Mouse (Mus musculus) liver, embryonic 13.5 days (tissue): ENCODE data around the gene Lrriq4. TPM values are rescaled to one million over a fixed set of nuclear protein-coding genes. Genes with fewer than 3 reads are reported as not detected.
A peak's percentile ranks its signal among the peaks of the same experiment; 100 is the strongest.

Experiments
- ATAC-seq: fragments of 200-750 bp; cut with Nextera tagmentation; 2 replicates; pipeline ENCODE4 v1.8.0; 2017; ENCODE audit warnings: low read depth, mild to moderate bottlenecking, moderate number of reproducible peaks, moderate library complexity
- DNase-seq: peaks from one replicate; pipeline ENCODE4 v3.0.0; 2022
- H3K27ac ChIP-seq: fragments of 300-500 bp; sonication (generic); 2 replicates; pipeline ENCODE4 v1.5.1; 2015; ENCODE audit warnings: moderate library complexity, mild to moderate bottlenecking, inconsistent platforms
- H3K27me3 ChIP-seq: fragments of 300-500 bp; sonication (generic); 2 replicates; pipeline ENCODE4 v1.6.1; 2015; ENCODE audit warnings: mild to moderate bottlenecking, inconsistent platforms
- H3K36me3 ChIP-seq: fragments of 300-500 bp; sonication (generic); 2 replicates; pipeline ENCODE4 v1.6.1; 2015; ENCODE audit warnings: mild to moderate bottlenecking, inconsistent platforms
- H3K4me1 ChIP-seq: fragments of 300-500 bp; sonication (generic); replicated peaks from 2 replicates; pipeline ENCODE4 v1.6.1; 2015; ENCODE audit warnings: inconsistent platforms
- H3K4me2 ChIP-seq: fragments of 300-500 bp; sonication (generic); 2 replicates; pipeline ENCODE4 v1.6.1; 2015; ENCODE audit warnings: inconsistent platforms, mild to moderate bottlenecking, moderate library complexity
- H3K4me3 ChIP-seq: fragments of 300-500 bp; sonication (generic); replicated peaks from 2 replicates; pipeline ENCODE4 v1.5.1; 2015; ENCODE audit warnings: mild to moderate bottlenecking, inconsistent platforms
- H3K9ac ChIP-seq: fragments of 300-500 bp; sonication (generic); 2 replicates; pipeline ENCODE4 v1.6.1; 2015; ENCODE audit warnings: mild to moderate bottlenecking, inconsistent platforms
- H3K9me3 ChIP-seq: fragments of 300-500 bp; sonication (generic); replicated peaks from 2 replicates; pipeline ENCODE4 v1.6.1; 2016; ENCODE audit warnings: inconsistent platforms
- WGBS: fragments of 180-500 bp; shearing (Covaris S2); methylation state at CpG from one replicate; pipeline ENCODE4 v1.1.7; 2015; ENCODE audit not compliant: insufficient replicate concordance; 5-methylcytosine and 5-hydroxymethylcytosine counted together
- polyA plus RNA-seq: library from polyadenylated mRNA; unstranded; fragments of >200 nt; fragmentation: Nextera tagmentation; extraction: Ambion mirVana; gene quantifications from 2 replicates; pipeline ENCODE4 v1.2.1, GENCODE M21; 2015

The Lrriq4 gene
- polyA plus RNA-seq, 1 experiment from 2014 or later = not detected

DNA sequence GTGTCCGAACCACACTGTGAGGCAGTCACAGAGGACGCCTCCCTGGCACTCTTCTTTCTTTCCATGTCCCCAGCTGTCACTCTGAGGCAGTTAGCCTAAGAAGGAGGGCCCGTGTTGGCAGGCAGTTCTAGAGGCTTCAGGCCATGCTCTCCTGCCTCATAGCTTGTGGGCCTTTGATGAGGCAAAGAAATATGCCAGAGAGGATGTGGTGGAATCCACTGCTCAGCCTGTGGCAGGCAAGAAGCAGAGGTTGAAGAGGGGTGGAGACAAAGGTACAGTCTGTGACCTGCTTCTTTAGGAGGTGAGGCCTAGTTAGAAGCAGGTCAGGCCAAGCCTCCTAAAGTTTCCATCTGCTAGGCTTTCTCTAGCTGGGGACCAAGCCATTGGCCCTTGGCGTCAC is 33.4 kb upstream of the Lrriq4 start:
- no peak for ATAC-seq
- H3K36me3 ChIP-seq = peaks cover 80% of the 10 kb centered on the region

DNA sequence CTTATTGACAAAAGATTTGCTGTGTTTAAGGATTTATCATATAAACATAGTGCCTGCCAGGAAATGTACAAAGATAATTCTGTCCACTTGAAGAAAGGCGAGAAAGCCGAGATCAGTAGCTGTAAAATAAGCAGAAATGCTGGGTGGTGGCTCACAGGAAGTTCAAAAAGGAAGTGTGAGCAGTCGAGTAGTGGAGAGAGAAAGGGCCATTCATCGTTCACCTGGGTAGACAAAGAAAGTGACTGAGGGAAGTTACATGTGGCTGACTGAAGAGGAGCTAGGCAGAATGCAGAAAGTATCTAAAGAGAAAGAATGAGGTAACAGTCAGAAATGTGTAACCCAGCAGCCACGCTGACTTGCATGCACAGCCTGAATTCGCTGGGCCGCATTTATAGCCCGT is 24.2 kb upstream of the Lrriq4 start:
- ATAC-seq (no peak), DNase-seq (no peak)
- Histone ChIP-seq H3K27me3 (no peaks in the 10 kb centered on the region), H3K27ac (no peak overlapping the region; the same call in 1 of the 2 replicates), H3K36me3 (peaks cover 45% of the 10 kb centered on the region), H3K9ac (no peak overlapping the region), H3K4me1 (peaks cover 7% of the 10 kb centered on the region; the same call in 1 of the 2 replicates), H3K4me2 (no peak overlapping the region), H3K4me3 (no peak overlapping the region), H3K9me3 (no peaks in the 10 kb centered on the region)
- WGBS = 51% methylated on average over 8 of the region's 8 CpGs

More for the DNA sequence above, 33.4 kb upstream of the Lrriq4 start:
- H3K4me1 ChIP-seq = 0 out of 2 replicates have a peak, but pooled peaks cover 3% of the 10 kb centered on the region
- no peaks in the 10 kb centered on the region for H3K9me3 ChIP-seq
- H3K9ac ChIP-seq = no peak overlapping the region
- DNase-seq = no peak
- H3K4me3 ChIP-seq = no peak overlapping the region
- no peak overlapping the region for H3K27ac ChIP-seq
- no peaks in the 10 kb centered on the region for H3K27me3 ChIP-seq
- WGBS = 82% methylated on average over 4 of the region's 4 CpGs
- no peak overlapping the region for H3K4me2 ChIP-seq

DNA sequence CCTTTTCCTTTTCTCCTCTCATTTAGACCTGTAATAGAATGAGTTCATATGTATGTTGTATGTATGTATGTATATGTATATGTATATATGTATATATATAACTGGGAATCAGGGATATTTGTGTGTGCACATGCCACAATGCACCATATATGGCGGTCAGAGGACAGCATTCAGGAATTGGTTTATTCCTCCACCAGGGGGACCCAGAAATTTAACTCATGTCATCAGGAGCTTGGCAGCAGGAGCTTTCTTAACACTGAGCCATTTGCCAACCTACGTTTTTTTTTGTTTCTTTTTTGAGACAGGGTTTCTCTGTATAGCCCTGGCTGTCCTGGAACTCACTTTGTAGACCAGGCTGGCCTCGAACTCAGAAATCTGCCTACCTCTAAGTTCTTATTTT is 10.6 kb upstream of the Lrriq4 start:
- H3K9me3 ChIP-seq = no peaks in the 10 kb centered on the region
- H3K4me1 ChIP-seq = no peaks in the 10 kb centered on the region
- no peak for ATAC-seq
- 34% methylated on average over 3 of the region's 3 CpGs for WGBS
- H3K4me2 ChIP-seq = no peak overlapping the region
- no peak overlapping the region for H3K27ac ChIP-seq
- H3K4me3 ChIP-seq = no peak overlapping the region
- no peak for DNase-seq
- no peaks in the 10 kb centered on the region for H3K27me3 ChIP-seq
- H3K9ac ChIP-seq = no peak overlapping the region
- H3K36me3 ChIP-seq = no peaks in the 10 kb centered on the region

DNA sequence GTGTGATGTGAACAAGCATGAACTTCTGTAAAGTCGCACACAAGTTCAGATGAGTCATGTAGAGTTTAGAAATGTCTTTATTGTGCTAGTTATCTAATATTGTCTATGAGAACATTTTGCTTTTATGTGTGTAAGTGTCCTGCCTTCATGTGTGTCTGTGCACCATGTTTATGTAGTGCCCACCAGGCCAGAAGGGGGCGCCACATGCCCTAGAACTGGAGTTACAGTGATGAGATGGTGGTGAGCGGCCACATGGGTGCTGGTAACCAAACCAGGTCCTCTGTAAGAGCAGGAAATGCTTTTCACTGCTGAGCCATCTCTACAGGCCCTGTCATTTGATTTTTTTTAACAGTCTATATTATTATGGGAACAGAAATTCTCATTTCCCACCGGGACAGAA is 8.7 kb upstream of the Lrriq4 start:
- no peak for ATAC-seq
- WGBS = 59% methylated on average over 4 of the region's 4 CpGs
- Histone ChIP-seq H3K36me3 (no peaks in the 10 kb centered on the region), H3K9me3 (no peaks in the 10 kb centered on the region), H3K9ac (no peak overlapping the region), H3K4me2 (no peak overlapping the region), H3K4me1 (no peaks in the 10 kb centered on the region), H3K4me3 (no peak overlapping the region), H3K27me3 (no peaks in the 10 kb centered on the region), H3K27ac (no peak overlapping the region)
- DNase-seq = no peak

DNA sequence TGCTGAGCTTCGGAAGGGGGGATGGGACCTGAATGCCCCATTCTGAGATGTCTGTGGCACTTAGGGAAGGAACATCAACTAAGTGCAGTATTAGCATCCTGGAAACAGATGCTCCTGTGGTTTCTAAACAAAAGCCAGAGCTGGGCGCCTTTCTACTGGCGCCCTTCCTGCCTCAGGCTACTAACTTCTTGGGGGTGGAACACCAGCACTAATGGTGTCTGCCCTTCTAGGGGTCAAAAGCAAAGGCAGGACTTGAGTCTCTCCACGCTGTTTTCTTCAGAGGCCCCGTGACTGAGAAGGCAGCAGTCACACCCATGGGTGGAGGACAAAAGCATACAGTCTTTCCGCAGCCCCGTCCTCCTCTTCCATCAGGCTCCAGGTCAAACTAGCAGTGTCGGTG is 2.5 kb downstream of the Lrriq4 start:
- Histone ChIP-seq H3K27ac (no peak overlapping the region), H3K4me3 (no peak overlapping the region), H3K4me2 (no peak overlapping the region), H3K9me3 (no peaks in the 10 kb centered on the region), H3K27me3 (peaks cover 46% of the 10 kb centered on the region), H3K9ac (no peak overlapping the region), H3K36me3 (no peaks in the 10 kb centered on the region), H3K4me1 (peaks cover 6% of the 10 kb centered on the region; the same call in 1 of the 2 replicates)
- 34% methylated on average over 8 of the region's 8 CpGs for WGBS
- DNase-seq = no peak
- no peak for ATAC-seq

DNA sequence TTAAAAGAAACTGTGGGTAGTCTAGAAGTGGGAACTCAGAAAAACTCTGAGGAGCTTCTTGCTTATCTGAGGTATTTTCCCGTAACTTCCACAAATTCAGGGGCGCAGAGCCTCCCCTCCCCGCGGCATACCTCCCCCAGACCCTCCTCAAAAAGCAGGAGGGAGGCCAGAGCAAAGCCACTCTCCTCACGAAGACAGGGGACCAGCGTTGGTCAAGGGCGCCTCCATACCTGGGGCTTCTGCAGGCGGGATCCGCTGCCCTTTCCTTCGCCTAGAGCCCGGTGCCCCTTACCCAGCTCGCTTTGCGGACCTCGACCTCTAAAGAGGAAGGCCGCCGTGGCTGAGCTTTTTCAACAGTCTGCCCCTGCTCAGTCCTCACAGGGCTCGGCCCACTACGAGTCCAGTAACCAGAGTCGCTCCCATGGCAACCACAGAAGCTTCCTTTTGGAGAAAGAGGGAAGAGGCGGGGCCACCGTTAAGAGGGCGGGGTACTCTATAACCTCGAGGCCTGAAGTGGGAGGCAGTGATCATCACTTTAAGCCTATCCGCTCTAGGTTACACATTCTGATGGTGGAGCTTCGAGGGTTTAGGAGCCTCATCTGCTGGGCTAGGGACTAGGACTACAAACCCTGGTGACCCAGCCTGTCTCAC is 3.3 kb downstream of the Lrriq4 start, which contains the start of gene Lrrc34:
Gene Lrrc34, minus strand, starts transcription at position 430 of the 651 bp plus-strand sequence.
- Histone ChIP-seq H3K9me3 (no peaks in the 10 kb centered on the region), H3K27me3 (peaks cover 50% of the 10 kb centered on the region), H3K9ac (no peak within 1 kb of the TSS; the same call in 1 of the 2 replicates), H3K4me3 (peak within 1 kb of the TSS; percentile 35), H3K4me2 (peak within 1 kb of the TSS; percentile 59), H3K27ac (no peak within 1 kb of the TSS), H3K36me3 (no peaks in the 10 kb centered on the region), H3K4me1 (peaks cover 6% of the 10 kb centered on the region; the same call in 1 of the 2 replicates)
- ATAC-seq (peak; percentile 70), DNase-seq (peak; percentile 9)
- 2% methylated on average over 25 of the region's 25 CpGs for WGBS

DNA sequence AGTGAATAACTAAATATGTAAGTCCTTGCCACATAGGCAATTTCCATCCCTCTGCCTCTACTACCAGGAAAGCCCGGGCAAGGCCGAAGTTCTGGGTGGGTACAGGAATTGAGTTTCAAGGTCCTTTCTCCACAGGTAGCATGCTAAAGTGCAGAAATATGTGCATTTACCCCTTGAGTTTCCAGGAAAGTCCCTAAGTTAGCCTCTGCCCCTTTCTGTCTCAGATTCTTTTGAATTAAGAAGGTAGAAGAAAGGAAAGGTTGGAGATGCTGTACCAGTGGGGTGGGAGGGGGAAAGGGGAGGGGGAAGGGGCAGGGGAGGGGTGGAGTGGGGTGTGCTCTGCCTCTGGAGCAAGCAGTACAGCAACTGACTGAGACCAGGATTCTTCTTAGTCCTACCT is 4.2 kb downstream of the Lrriq4 start:
- WGBS = 70% methylated on average over 2 of the region's 2 CpGs
- no peaks in the 10 kb centered on the region for H3K36me3 ChIP-seq
- H3K9ac ChIP-seq = no peak overlapping the region
- H3K4me3 ChIP-seq = no peak overlapping the region
- DNase-seq = no peak
- H3K27me3 ChIP-seq = peaks cover 50% of the 10 kb centered on the region
- H3K9me3 ChIP-seq = no peaks in the 10 kb centered on the region
- H3K4me1 ChIP-seq = peaks cover 6% of the 10 kb centered on the region; the same call in 1 of the 2 replicates
- H3K4me2 ChIP-seq = no peak overlapping the region
- no peak overlapping the region for H3K27ac ChIP-seq
- ATAC-seq = no peak

DNA sequence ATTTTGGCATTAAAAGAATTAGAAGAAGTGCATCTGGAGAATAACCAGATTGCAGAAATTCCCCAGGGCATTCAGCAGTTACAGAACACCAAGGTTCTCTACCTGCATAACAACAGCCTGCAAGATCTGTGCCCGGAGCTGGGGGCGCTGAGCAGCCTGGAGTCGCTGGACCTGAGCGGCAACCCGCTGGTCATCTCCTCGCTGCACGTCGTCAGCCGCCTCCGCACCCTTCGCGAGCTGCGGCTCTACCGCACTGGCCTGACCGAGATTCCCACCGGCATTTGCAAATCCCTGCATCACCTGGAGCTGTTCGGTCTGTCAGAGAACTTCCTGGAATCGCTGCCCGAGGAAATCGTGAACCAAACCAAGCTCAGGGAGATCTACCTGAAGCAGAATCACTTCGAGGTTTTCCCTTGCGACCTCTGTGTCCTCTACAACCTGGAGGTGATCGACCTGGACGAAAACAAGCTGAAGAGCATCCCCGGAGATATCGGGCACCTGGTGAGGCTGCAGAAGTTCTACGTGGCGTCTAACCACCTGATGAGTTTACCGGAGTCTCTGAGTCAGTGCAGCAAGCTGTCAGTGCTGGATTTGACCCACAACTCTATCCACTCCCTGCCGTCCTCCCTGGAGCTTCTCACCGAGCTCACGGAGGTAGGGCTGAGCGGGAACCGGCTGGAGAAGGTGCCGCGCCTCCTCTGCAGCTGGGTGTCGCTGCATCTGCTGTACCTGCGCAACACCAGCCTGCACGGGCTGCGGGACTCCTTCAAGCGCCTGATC is 5.9 kb downstream of the Lrriq4 start:
- H3K9ac ChIP-seq = no peak overlapping the region
- under 1% methylated on average over 41 of the region's 41 CpGs for WGBS
- no peaks in the 10 kb centered on the region for H3K9me3 ChIP-seq
- H3K4me1 ChIP-seq = peaks cover 6% of the 10 kb centered on the region; the same call in 1 of the 2 replicates
- no peak overlapping the region for H3K27ac ChIP-seq
- peaks cover 50% of the 10 kb centered on the region for H3K27me3 ChIP-seq
- peak overlapping the region; percentile 48 for H3K4me2 ChIP-seq
- no peak for ATAC-seq
- DNase-seq = no peak
- H3K36me3 ChIP-seq = no peaks in the 10 kb centered on the region
- peak overlapping the region; percentile 25 for H3K4me3 ChIP-seq

DNA sequence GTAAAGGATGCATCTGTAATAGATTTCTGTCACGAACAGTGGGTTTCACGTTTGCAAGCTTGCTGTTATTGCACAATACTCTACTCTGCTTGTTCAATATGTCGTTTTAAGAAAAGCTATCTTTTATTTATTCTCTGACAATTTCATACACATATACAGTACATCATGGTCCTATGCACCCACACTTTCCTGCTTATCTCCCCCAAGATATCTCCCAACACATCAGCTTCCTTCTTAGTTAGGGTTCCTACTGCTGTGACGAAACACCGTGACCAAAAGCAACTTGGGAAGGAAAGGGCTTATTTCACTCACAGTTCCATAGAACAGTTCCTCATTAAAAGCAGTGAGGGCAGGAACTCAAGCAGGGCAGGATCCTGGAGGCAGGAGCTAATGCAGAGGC is 11.6 kb downstream of the Lrriq4 start:
- Histone ChIP-seq H3K9me3 (no peaks in the 10 kb centered on the region), H3K4me2 (no peak overlapping the region), H3K27me3 (peaks cover 11% of the 10 kb centered on the region), H3K4me3 (no peak overlapping the region), H3K36me3 (no peaks in the 10 kb centered on the region), H3K4me1 (no peaks in the 10 kb centered on the region), H3K9ac (no peak overlapping the region), H3K27ac (no peak overlapping the region)
- DNase-seq (no peak), ATAC-seq (no peak)
- WGBS = 47% methylated on average over 5 of the region's 5 CpGs

DNA sequence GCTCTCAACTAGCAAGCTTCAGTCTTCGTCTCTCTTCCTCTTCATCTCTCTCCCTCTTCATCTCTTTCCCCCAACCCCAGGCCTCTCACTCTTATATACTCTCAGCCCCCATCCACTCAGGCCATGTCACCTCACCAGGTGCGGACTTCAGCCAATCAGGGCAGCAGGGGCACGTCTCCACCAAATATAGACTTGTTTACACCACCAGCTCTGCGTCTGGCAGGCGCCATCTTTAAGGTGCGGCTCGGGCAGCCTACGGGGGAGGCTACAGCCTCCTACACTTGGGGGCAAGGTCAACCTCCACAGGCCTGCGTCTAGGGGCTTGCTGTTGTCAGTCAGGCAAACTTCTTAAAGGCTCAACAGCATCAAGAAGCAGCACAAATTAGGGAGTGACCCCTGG is 14.2 kb downstream of the Lrriq4 start:
- Histone ChIP-seq H3K27me3 (no peaks in the 10 kb centered on the region), H3K27ac (no peak overlapping the region), H3K9me3 (no peaks in the 10 kb centered on the region), H3K4me1 (no peaks in the 10 kb centered on the region), H3K9ac (no peak overlapping the region), H3K4me3 (no peak overlapping the region), H3K4me2 (no peak overlapping the region), H3K36me3 (no peaks in the 10 kb centered on the region)
- 70% methylated on average over 9 of the region's 9 CpGs for WGBS
- ATAC-seq (no peak), DNase-seq (no peak)

DNA sequence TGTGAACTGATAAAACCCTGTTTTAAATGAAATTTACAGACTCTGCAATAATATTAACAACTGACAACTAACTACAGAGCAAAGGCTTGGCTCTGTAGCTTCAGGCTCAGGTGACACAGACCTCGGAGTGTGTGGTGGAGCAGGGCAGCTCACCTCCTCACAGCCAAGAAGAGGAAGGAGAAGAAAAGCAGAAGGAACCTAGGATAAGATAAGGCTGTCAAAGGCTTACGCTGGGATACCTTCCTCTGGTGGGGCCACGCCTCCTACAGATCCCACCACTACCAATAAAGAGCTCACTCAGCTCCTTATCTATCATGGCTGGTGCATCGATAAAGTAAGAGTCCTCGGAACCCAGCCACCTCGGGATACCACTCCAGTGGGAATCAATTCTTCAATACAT is 38.9 kb downstream of the Lrriq4 start:
- Histone ChIP-seq H3K36me3 (no peaks in the 10 kb centered on the region), H3K9me3 (no peaks in the 10 kb centered on the region), H3K4me2 (no peak overlapping the region), H3K27me3 (no peaks in the 10 kb centered on the region), H3K4me3 (no peak overlapping the region), H3K4me1 (peaks cover 6% of the 10 kb centered on the region; the same call in 1 of the 2 replicates), H3K9ac (no peak overlapping the region), H3K27ac (no peak overlapping the region)
- no peak for DNase-seq
- no peak for ATAC-seq
- WGBS = 8% methylated on average over 6 of the region's 6 CpGs
